Mouse (Mus musculus): ENCODE data around the gene Olfr998.
"Not testable (repeated sequence)": the region's sequence is repeated elsewhere in the genome, so short reads cannot be mapped to it uniquely, and the experiment has no call there.

Olfr998 gene

GRCm38 (mm10) chr2:85588648-85589047 lies at the start of gene Olfr998:
Gene Olfr998 (plus strand): TSS chr2:85588948.
- not testable (repeated sequence) for DNase-seq (ENCODE audit: low read depth, low spot score)

DNA sequence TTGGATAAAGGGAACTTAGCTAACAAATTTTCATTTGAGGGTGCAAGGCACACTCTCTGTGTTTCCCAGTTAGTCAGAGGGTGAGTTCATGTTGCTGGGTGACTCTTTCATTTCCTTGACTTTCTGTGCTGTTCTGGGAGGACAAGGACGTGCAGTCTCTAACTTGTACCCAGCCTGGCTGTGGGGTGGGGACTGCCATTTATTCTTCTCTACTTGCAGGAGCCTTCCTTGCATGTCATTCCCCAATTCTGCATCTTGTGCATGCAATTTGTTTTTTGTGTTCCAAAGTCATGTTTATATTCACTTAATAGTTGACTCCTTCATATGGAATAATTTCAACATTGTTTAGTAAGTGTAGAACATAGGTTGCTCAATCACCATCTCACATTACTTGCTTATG lies 33.9 kb upstream of the Olfr998 start:
- no peak for DNase-seq (ENCODE audit: low read depth, low spot score)

DNA sequence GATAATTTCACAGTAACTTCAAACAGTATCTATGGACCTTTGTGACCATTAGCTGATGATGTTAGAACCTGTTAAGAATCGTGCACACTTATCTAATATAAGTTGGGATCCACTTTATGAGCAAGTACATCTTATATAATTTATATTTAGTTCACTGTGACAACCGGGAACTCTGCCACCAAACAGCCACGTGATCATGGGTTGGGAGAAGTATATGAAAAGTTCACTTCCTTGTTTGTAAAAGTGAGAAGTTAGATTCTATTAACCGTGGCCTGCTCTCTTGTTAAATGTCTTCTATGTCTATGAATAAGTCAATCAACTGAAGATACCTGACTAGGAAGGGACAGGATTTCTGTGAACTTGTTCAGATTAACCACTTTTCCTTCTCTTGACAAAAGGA lies 28.5 kb upstream of the Olfr998 start:
- DNase-seq (ENCODE audit: low read depth, low spot score) = no peak

DNA sequence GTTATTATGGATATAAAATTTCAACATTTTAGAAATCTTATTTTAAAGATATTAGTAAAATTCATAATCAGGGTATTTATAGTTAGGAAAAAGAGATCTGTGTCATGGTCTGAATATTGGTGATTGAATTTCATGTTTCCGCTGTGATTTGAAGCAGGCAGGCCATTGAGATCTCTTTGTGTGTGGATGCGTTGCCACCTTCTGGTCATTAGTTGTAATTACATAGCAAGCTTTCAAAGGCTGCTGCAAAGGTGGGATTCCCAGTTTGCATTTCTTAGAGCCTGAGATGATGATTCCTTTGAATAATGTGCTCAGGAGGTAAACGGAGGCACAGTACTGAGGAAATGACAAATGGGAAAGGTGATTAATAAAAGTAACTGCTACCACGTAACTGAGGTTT lies 27.6 kb upstream of the Olfr998 start:
- DNase-seq (ENCODE audit: low read depth, low spot score) = peak; percentile 66

DNA sequence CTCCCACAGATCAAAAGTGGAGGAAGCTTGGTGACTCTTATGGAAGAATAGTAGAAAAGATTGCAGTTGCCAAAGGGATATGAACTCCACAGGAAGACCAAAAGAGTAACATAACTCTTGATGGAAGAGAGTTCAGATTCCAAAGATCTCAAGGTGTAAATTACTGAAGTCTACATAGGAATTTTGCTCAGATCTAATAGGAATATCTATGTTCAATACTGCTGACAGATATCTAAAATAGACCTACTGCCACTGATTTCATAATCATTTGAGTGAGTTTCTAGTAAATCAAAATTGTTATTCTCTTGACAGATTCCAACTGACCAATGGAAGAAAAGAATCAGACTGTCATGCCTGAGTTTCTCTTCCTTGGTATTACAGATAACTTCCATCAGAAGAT lies 9.8 kb upstream of the Olfr998 start, which contains the start of gene Olfr996:
Olfr996 (plus strand) TSS at position 301 of the 400 bp plus-strand sequence.
- no peak for DNase-seq (ENCODE audit: low read depth, low spot score)

GRCm38 (mm10) chr2:85611803-85612202 lies 23.1 kb downstream of the Olfr998 start, which contains the start of gene Olfr1000:
Gene Olfr1000 (minus strand): TSS chr2:85611903.
- DNase-seq (ENCODE audit: low read depth, low spot score) = no peak

Measured in brain, adult 2 months (tissue).